Mouse (Mus musculus): ENCODE data around the gene Rhbg. TPM values are rescaled to one million over a fixed set of nuclear protein-coding genes. Genes with fewer than 3 reads are reported as not detected.

Gene Rhbg
- polyA plus RNA-seq, 1 experiment from 2014 or later, result not detected

DNA sequence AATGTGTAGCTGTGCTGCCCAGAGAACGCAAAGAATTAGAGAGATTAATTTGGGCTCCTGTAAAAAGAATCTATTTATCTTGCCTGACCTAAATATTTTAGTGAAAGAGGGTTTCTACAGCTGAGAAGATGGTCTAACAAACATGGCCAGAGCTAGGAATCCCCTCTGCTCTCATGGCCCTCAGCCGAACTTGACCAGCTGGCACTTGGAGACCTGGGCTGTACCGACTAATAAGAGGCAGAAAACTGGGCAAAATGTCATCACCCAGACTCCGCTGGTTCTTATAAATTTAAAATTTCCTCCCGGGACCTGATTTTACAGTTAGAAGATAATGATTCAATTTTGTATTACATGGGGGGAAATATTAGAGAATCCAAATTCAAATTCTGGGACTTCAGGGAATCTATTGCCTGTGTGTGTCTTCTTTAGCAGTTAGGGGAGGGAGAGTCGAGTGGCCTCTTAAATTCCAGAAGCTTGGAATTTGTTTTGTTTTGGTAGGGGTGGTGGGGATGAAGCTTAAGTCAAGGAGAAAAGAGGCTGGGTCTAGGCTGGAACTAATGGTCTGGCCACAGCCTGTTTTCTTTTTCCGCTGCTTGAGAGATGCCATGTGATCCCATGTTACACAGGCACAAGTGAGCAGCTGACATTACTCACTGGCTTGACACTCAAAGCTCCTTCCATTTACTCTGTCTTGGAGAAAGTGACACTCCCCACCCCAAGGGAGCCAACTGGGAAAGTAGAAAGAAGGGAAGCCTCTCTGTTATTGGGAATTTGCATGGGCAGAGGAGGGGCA lies 37.8 kb downstream of the Rhbg start:
- Histone ChIP-seq H3K4me1 (ENCODE audit: control insufficient read depth, insufficient read depth, low read length) (peaks cover 13% of the 10 kb centered on the region), H3K4me3 (ENCODE audit: low read depth, low read length) (peak overlapping the region; percentile 40), H3K9me3 (ENCODE audit: control insufficient read depth, low read length) (no peaks in the 10 kb centered on the region), H3K27ac (ENCODE audit: low read depth, low read length) (no peak overlapping the region), H3K9ac (ENCODE audit: low read length) (no peak overlapping the region), H3K27me3 (ENCODE audit: control insufficient read depth, insufficient read depth, low read length) (peaks cover 97% of the 10 kb centered on the region), H3K36me3 (ENCODE audit: control insufficient read depth, insufficient read depth, low read length) (no peaks in the 10 kb centered on the region), H3K4me2 (peak overlapping the region; percentile 42)
- 5% methylated on average over 7 of the region's 7 CpGs for WGBS
- no peak for ATAC-seq (ENCODE audit: low FRiP score)
- peak; percentile 90 for DNase-seq (ENCODE audit: low spot score, missing footprints)

- Histone ChIP-seq H3K4me3 (ENCODE audit: low read depth, low read length) (peak overlapping the region; percentile 40), H3K4me1 (ENCODE audit: control insufficient read depth, insufficient read depth, low read length) (peaks cover 10% of the 10 kb centered on the region; the same call in 1 of the 2 replicates), H3K36me3 (ENCODE audit: control insufficient read depth, insufficient read depth, low read length) (no peaks in the 10 kb centered on the region), H3K4me2 (peak overlapping the region; percentile 42), H3K27me3 (ENCODE audit: control insufficient read depth, insufficient read depth, low read length) (peaks cover 97% of the 10 kb centered on the region), H3K9ac (ENCODE audit: low read length) (no peak overlapping the region; the same call in 1 of the 2 replicates), H3K9me3 (ENCODE audit: control insufficient read depth, low read length) (no peaks in the 10 kb centered on the region), H3K27ac (ENCODE audit: low read depth, low read length) (no peak overlapping the region)
- 2% methylated on average over 6 of the region's 6 CpGs for WGBS
- DNase-seq (ENCODE audit: low spot score, missing footprints) (no peak), ATAC-seq (ENCODE audit: low FRiP score) (no peak)
Measured at GRCm38 (mm10) chr3:88216116-88216515, 38.4 kb downstream of the Rhbg start.

GRCm38 (mm10) chr3:88215553-88216004 lies 38.9 kb downstream of the Rhbg start:
- DNase-seq (ENCODE audit: low spot score, missing footprints) (peak; percentile 94), ATAC-seq (ENCODE audit: low FRiP score) (no peak)
- Histone ChIP-seq H3K27ac (ENCODE audit: low read depth, low read length) (no peak overlapping the region), H3K4me2 (peak overlapping the region; percentile 42), H3K27me3 (ENCODE audit: control insufficient read depth, insufficient read depth, low read length) (peaks cover 97% of the 10 kb centered on the region), H3K9me3 (ENCODE audit: control insufficient read depth, low read length) (no peaks in the 10 kb centered on the region), H3K4me1 (ENCODE audit: control insufficient read depth, insufficient read depth, low read length) (peaks cover 10% of the 10 kb centered on the region; the same call in 1 of the 2 replicates), H3K9ac (ENCODE audit: low read length) (peak overlapping the region; percentile 64), H3K4me3 (ENCODE audit: low read depth, low read length) (peak overlapping the region; percentile 40), H3K36me3 (ENCODE audit: control insufficient read depth, insufficient read depth, low read length) (no peaks in the 10 kb centered on the region)
- 1% methylated on average over 23 of the region's 23 CpGs for WGBS

DNA sequence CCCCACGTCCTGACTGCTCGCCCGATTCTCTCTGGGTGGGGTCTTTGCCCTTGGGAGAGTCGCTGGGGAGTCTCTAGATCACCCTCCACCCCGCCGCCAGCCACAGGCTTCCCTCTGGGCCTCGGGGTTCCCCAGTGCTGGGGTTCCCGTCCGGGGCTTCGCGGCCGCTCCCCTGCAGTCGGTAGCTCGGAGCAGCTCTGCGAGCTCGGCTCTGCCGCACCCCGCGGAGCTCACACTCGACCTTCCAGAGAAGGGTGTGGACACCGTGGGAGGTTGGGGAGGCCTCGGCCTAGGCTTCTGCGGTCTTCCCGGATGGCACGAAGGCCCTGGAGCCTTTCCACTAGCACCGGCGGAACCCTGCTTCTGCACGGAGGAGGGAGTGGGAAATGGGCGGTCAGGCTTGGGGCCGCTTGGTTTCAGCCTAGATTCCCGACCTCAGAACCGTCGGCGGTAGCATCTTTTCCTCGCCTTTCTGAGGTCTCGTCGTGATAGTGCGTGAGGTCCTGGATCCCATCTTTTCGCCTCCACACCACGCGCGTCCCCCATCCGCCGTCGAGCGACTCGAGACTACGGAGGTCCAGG lies 39.4 kb downstream of the Rhbg start:
- Histone ChIP-seq H3K27ac (ENCODE audit: low read depth, low read length) (no peak overlapping the region), H3K4me1 (ENCODE audit: control insufficient read depth, insufficient read depth, low read length) (peaks cover 13% of the 10 kb centered on the region; the same call in 1 of the 2 replicates), H3K27me3 (ENCODE audit: control insufficient read depth, insufficient read depth, low read length) (peaks cover 97% of the 10 kb centered on the region), H3K9ac (ENCODE audit: low read length) (peak overlapping the region; percentile 64), H3K36me3 (ENCODE audit: control insufficient read depth, insufficient read depth, low read length) (no peaks in the 10 kb centered on the region), H3K9me3 (ENCODE audit: control insufficient read depth, low read length) (no peaks in the 10 kb centered on the region), H3K4me3 (ENCODE audit: low read depth, low read length) (peak overlapping the region; percentile 40), H3K4me2 (peak overlapping the region; percentile 42)
- ATAC-seq (ENCODE audit: low FRiP score) (no peak; the same call in 1 of the 2 replicates), DNase-seq (ENCODE audit: low spot score, missing footprints) (peak; percentile 94)
- 1% methylated on average over 48 of the region's 48 CpGs for WGBS

DNA sequence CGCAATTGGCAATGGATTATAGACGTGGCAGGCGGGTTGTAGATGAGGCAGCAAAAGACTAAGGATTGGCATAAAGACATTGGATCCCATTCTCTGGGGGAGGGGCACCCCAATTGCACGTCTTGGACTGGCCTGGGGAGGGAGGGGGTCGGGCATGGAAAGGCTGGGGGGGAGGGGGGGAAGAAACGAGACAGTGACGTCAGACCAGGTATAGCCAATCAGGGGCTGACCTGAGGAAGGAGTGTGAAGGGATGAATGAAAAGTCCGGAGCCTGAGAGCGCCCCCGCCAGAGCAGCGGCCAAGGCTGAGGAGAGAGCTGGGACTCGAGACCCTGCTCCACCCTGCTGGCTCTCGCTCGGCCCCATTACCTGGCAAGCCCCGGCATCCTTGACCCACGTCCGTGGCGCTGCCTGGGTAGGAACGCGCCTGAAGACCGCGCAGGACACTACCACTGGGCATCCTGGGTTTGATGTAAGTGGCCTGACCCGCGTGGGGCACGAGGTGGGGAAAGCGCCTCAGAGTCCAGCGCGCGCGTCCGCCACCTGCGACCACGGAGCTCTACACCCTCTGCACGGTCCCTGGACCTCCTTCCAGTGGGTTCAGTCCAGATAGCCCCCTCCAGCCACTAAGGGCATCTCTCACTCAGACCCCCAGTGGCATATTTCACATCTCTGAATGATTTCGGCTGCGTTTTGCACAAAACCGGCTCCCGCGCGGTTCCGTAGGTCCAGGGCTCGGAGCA lies 40.1 kb downstream of the Rhbg start:
- H3K27ac ChIP-seq (ENCODE audit: low read depth, low read length), result no peak overlapping the region
- H3K27me3 ChIP-seq (ENCODE audit: control insufficient read depth, insufficient read depth, low read length), result peaks cover 97% of the 10 kb centered on the region
- peak overlapping the region; percentile 42 for H3K4me2 ChIP-seq
- H3K9me3 ChIP-seq (ENCODE audit: control insufficient read depth, low read length), result no peaks in the 10 kb centered on the region
- DNase-seq (ENCODE audit: low spot score, missing footprints) (peak; percentile 94), ATAC-seq (ENCODE audit: low FRiP score) (peak; percentile 77)
- H3K4me3 ChIP-seq (ENCODE audit: low read depth, low read length), result peak overlapping the region; percentile 40
- H3K36me3 ChIP-seq (ENCODE audit: control insufficient read depth, insufficient read depth, low read length), result no peaks in the 10 kb centered on the region
- 2% methylated on average over 40 of the region's 42 CpGs for WGBS
- H3K9ac ChIP-seq (ENCODE audit: low read length), result peak overlapping the region; percentile 64
- peaks cover 19% of the 10 kb centered on the region; the same call in 1 of the 2 replicates for H3K4me1 ChIP-seq (ENCODE audit: control insufficient read depth, insufficient read depth, low read length)

DNA sequence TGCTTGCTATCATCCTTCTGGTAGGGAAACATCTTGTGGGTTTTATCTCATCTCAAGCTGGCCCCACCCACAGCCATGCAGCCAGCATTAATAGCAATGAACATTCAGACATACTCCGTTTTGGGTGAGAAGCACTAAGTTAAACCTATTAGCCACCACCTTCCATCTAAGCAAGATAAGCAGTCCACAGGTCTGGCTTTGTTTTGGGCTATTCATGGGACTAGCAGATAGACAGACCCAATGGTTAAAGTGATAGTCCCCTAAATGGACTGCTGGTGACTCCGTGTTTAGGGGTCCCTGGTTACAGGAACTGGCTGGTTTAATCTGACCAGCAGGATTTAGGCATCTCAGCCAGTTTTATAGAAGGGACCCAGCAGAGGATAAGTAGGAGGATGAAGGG lies 41.5 kb downstream of the Rhbg start:
- DNase-seq (ENCODE audit: low spot score, missing footprints) (peak; percentile 86), ATAC-seq (ENCODE audit: low FRiP score) (no peak)
- no peaks in the 10 kb centered on the region for H3K9me3 ChIP-seq (ENCODE audit: control insufficient read depth, low read length)
- H3K4me3 ChIP-seq (ENCODE audit: low read depth, low read length), result peak overlapping the region; percentile 12; the same call in 1 of the 2 replicates
- no peak overlapping the region for H3K27ac ChIP-seq (ENCODE audit: low read depth, low read length)
- H3K9ac ChIP-seq (ENCODE audit: low read length), result no peak overlapping the region
- H3K4me1 ChIP-seq (ENCODE audit: control insufficient read depth, insufficient read depth, low read length), result peaks cover 20% of the 10 kb centered on the region; the same call in 1 of the 2 replicates
- H3K36me3 ChIP-seq (ENCODE audit: control insufficient read depth, insufficient read depth, low read length), result no peaks in the 10 kb centered on the region
- H3K27me3 ChIP-seq (ENCODE audit: control insufficient read depth, insufficient read depth, low read length), result peaks cover 98% of the 10 kb centered on the region
- peak overlapping the region; percentile 42; the same call in 1 of the 2 replicates for H3K4me2 ChIP-seq
- WGBS, result 3% methylated on average over 2 of the region's 2 CpGs

DNA sequence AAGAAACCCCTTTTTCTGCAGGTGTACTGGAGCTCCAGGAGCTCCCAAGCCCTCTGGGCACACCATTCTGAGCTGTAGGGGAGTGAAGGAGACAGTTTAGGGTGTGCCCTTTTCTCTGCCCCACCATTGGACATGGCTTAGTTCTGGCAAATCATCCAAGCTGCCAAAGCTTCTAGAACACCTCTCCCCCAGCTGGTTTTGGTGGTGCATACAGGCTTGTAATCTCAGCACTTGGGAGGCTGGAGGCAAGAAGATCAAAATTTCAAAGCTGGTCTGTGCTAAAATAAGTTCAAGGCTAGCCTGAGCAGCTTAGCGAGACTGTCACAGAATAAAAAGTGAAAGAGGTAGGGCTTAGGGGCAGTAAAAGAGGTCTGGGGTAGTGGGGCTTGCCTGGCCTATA lies 42.2 kb downstream of the Rhbg start:
- ATAC-seq (ENCODE audit: low FRiP score), result no peak
- Histone ChIP-seq H3K4me2 (peak overlapping the region; percentile 44; the same call in 1 of the 2 replicates), H3K4me3 (ENCODE audit: low read depth, low read length) (no peak overlapping the region), H3K27ac (ENCODE audit: low read depth, low read length) (no peak overlapping the region), H3K9me3 (ENCODE audit: control insufficient read depth, low read length) (no peaks in the 10 kb centered on the region), H3K36me3 (ENCODE audit: control insufficient read depth, insufficient read depth, low read length) (no peaks in the 10 kb centered on the region), H3K4me1 (ENCODE audit: control insufficient read depth, insufficient read depth, low read length) (peaks cover 20% of the 10 kb centered on the region), H3K27me3 (ENCODE audit: control insufficient read depth, insufficient read depth, low read length) (peaks cover 98% of the 10 kb centered on the region), H3K9ac (ENCODE audit: low read length) (no peak overlapping the region)
- DNase-seq (ENCODE audit: low spot score, missing footprints), result peak; percentile 85
- WGBS, result 3% methylated on average over 1 of the region's 1 CpGs

- Histone ChIP-seq H3K9me3 (ENCODE audit: control insufficient read depth, low read length) (no peaks in the 10 kb centered on the region), H3K4me2 (peak overlapping the region; percentile 44), H3K4me3 (ENCODE audit: low read depth, low read length) (peak overlapping the region; percentile 8), H3K27me3 (ENCODE audit: control insufficient read depth, insufficient read depth, low read length) (peaks cover 98% of the 10 kb centered on the region), H3K36me3 (ENCODE audit: control insufficient read depth, insufficient read depth, low read length) (no peaks in the 10 kb centered on the region), H3K27ac (ENCODE audit: low read depth, low read length) (no peak overlapping the region), H3K9ac (ENCODE audit: low read length) (no peak overlapping the region), H3K4me1 (ENCODE audit: control insufficient read depth, insufficient read depth, low read length) (peaks cover 31% of the 10 kb centered on the region)
- 2% methylated on average over 2 of the region's 2 CpGs for WGBS
- DNase-seq (ENCODE audit: low spot score, missing footprints) (peak; percentile 84), ATAC-seq (ENCODE audit: low FRiP score) (no peak)
Measured at GRCm38 (mm10) chr3:88210918-88211317, 43.6 kb downstream of the Rhbg start.

Measured in midbrain, embryonic 11.5 days (tissue).